Mouse (Mus musculus) right cerebral cortex, postnatal 14 days (tissue): ENCODE measurements around the gene Ppp1r36.

Experiments
- DNase-seq: peaks from one replicate; pipeline ENCODE4 v3.0.0; 2022

The Ppp1r36 gene

GRCm38 (mm10) chr12:76417433-76417854 is at the start of gene Ppp1r36:
Gene Ppp1r36, plus strand, starts transcription at chr12:76417538.
- DNase-seq, result no peak

GRCm38 (mm10) chr12:76368201-76368789 is 49.0 kb upstream of the Ppp1r36 start:
- DNase-seq, result no peak

- DNase-seq, result peak; percentile 52
These were observed 48.5 kb upstream of the Ppp1r36 start for GRCm38 (mm10) chr12:76368790-76369205.

- peak; percentile 89 for DNase-seq
These were observed 47.9 kb upstream of the Ppp1r36 start, which contains the start of gene Zbtb25 for GRCm38 (mm10) chr12:76369206-76369977. Gene Zbtb25, minus strand, starts transcription at chr12:76369602.

GRCm38 (mm10) chr12:76369978-76370830 is 47.1 kb upstream of the Ppp1r36 start, which contains the start of gene Zbtb1:
Gene Zbtb1, plus strand, starts transcription at chr12:76370266.
- peak; percentile 80 for DNase-seq

GRCm38 (mm10) chr12:76370831-76371571 is 46.3 kb upstream of the Ppp1r36 start:
- DNase-seq, result peak; percentile 64

GRCm38 (mm10) chr12:76372046-76372445 is 45.3 kb upstream of the Ppp1r36 start:
- no peak for DNase-seq

GRCm38 (mm10) chr12:76372881-76373818 is 44.2 kb upstream of the Ppp1r36 start:
- no peak for DNase-seq

GRCm38 (mm10) chr12:76373991-76374390 is 43.3 kb upstream of the Ppp1r36 start:
- DNase-seq, result no peak

- DNase-seq, result no peak
These were observed 42.4 kb upstream of the Ppp1r36 start for GRCm38 (mm10) chr12:76374911-76375310.

GRCm38 (mm10) chr12:76375506-76375905 is 41.8 kb upstream of the Ppp1r36 start:
- no peak for DNase-seq

- DNase-seq, result no peak
These were observed 40.7 kb upstream of the Ppp1r36 start for GRCm38 (mm10) chr12:76376649-76377048.

- no peak for DNase-seq
These were observed 40.3 kb upstream of the Ppp1r36 start for GRCm38 (mm10) chr12:76377059-76377458.

GRCm38 (mm10) chr12:76377726-76378125 is 39.6 kb upstream of the Ppp1r36 start:
- DNase-seq, result no peak

- DNase-seq, result no peak
These were observed 38.8 kb upstream of the Ppp1r36 start for GRCm38 (mm10) chr12:76378556-76378955.

- DNase-seq, result no peak
These were observed 37.2 kb upstream of the Ppp1r36 start for GRCm38 (mm10) chr12:76380151-76380550.

- no peak for DNase-seq
These were observed 32.0 kb upstream of the Ppp1r36 start for GRCm38 (mm10) chr12:76385342-76385741.

- DNase-seq, result no peak
These were observed 28.5 kb upstream of the Ppp1r36 start for GRCm38 (mm10) chr12:76388794-76389193.

GRCm38 (mm10) chr12:76391595-76392271 is 25.6 kb upstream of the Ppp1r36 start:
- no peak for DNase-seq

GRCm38 (mm10) chr12:76392979-76393378 is 24.4 kb upstream of the Ppp1r36 start:
- DNase-seq, result no peak

GRCm38 (mm10) chr12:76397281-76397680 is 20.1 kb upstream of the Ppp1r36 start:
- DNase-seq, result no peak
